Mouse (Mus musculus) ES-E14 (cell line): ENCODE measurements around the gene Chst15.

Experiments used
- CHD2 ChIP-seq: IDR thresholded peaks from 2 replicates; pipeline ENCODE4 v1.6.1; 2014; ENCODE audit warnings: mild to moderate bottlenecking, low read depth, low read length, inconsistent platforms
- HCFC1 ChIP-seq: IDR thresholded peaks from 2 replicates; pipeline ENCODE4 v1.6.1; 2012; ENCODE audit warnings: low read length, inconsistent platforms, borderline replicate concordance; ENCODE audit not compliant: insufficient read depth
- MAFK ChIP-seq: IDR thresholded peaks from 2 replicates; pipeline ENCODE4 v1.6.1; 2014; ENCODE audit warnings: mild to moderate bottlenecking, low read depth, low read length, inconsistent platforms; ENCODE audit not compliant: insufficient read depth
- ZC3H11A ChIP-seq: IDR thresholded peaks from 2 replicates; pipeline ENCODE4 v1.6.1; 2012; ENCODE audit warnings: low read depth, mild to moderate bottlenecking, inconsistent platforms, low read length, borderline replicate concordance
- ZNF384 ChIP-seq: IDR thresholded peaks from 2 replicates; pipeline ENCODE4 v1.6.1; 2012; ENCODE audit warnings: low read depth, low read length, inconsistent platforms

DNA sequence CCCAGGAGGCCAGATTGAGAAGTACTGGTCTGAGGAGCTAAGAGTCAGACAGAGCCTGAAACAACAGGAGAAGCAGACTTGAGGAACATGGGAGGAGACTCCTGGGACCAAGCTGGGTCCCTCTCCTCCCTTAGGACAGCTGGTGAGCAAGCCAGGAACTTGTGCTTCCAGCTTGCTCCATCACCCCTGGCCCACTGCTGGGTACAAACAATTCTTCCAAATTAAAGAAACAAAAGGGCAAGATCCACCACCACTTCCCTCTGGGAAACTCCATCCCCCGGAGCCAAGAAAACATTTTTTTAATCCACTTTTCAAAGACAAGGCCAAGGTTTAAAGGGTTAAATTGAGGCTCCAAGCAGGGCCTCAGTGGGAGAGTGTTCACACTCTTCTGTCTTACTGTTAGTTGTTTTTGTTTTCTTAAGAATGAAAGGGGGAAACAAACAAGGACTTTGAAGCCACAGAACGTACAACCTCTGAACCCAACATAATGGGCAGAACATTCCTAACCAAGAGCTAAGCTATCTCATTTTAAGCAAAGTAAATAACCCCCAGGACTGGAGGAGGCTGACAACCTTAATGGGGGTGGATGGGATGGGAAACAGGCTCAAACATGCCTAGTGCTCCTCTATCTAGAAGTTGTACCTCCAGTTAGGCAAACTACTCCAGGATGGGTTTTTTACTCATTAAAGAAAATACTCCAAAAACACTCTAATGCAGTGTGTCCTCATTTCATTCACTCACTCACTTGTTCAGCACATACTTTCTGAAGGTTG is 43.1 kb downstream of the Chst15 start:
- TF ChIP-seq HCFC1, result no peak
- TF ChIP-seq ZNF384, result no peak
- no peak for TF ChIP-seq CHD2
- TF ChIP-seq ZC3H11A, result no peak
- no peak for TF ChIP-seq MAFK
